Mouse (Mus musculus) megakaryocyte progenitor cell, adult 5-6 weeks (primary cell): ENCODE results near the gene Herc3. TPM values are rescaled to one million over a fixed set of nuclear protein-coding genes. Genes with fewer than 3 reads are reported as not detected.

ENCODE experiments used
- ATAC-seq: replicated peaks from 2 replicates; pipeline ENCODE4 v1.8.0; 2016; ENCODE audit warnings: mild to moderate bottlenecking, moderate TSS enrichment, inconsistent platforms; ENCODE audit not compliant: poor library complexity
- total RNA-seq, 2 experiments: library from RNA; stranded (forward) in 1 of 2; stranded (reverse) in 1 of 2; fragments of 157-497, 149-512 nt in 1 of 2; fragments of 200-1000 nt in 1 of 2; gene quantifications; 2 replicates each; pipeline versions ENCODE4 v1.2.3 to v1.2.4; 2015 to 2017

Herc3 gene
- total RNA-seq, 2 experiments from 2014 or later: 4.8 to 5.2 TPM

GRCm38 (mm10) chr6:58965071-58965831 is 134.0 kb downstream of the Herc3 start:
- ATAC-seq: no peak

DNA sequence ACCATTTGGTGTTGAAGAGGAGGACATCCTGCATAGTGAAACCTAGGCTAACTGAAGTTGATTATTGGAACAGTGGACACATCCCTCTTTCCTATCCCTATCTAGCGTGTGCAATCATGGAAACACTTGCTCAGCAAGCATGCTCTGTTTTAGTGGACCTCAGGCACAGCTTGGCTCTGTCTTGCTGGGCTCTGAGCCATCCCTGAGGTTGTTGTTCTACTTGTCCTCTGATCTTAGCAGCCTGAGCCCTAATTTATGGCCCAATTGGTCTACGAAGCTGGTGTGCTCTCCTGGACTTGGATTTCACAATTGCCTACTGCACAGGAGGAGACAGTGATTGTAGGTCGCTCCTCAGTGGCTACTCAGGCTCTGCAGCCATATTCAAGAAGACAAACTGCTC is 137.0 kb downstream of the Herc3 start:
- ATAC-seq: no peak

Other genes with a start within 250 kb of the Herc3 start
- 26.8 and 27.9 TPM in 2 replicates for gene Abcg2, start 246.9 kb upstream of the Herc3 start, total RNA-seq (2015)
- 29.7 and 67.5 TPM in 2 replicates for gene Abcg2, start 246.9 kb upstream of the Herc3 start, total RNA-seq (2017)
- not detected in 2 replicates for gene Nap1l5, start 75.6 kb downstream of the Herc3 start, total RNA-seq (2015)
- not detected in 2 replicates for gene Nap1l5, start 75.6 kb downstream of the Herc3 start, total RNA-seq (2017)
- gene Fam13a, start 193.1 kb downstream of the Herc3 start, total RNA-seq (2015): 0.10 and 1.6 TPM in 2 replicates
- gene Fam13a, start 193.1 kb downstream of the Herc3 start, total RNA-seq (2017): 0.12 and 0.17 TPM in 2 replicates